Mouse (Mus musculus): Measurements from ENCODE around the gene S100a14.

- TF ChIP-seq ZNF384 (IDR thresholded peaks at IDR 0.05; ENCODE audit: low read depth, low read length) = no peak
- TF ChIP-seq MAFK (IDR thresholded peaks at IDR 0.05; ENCODE audit: borderline replicate concordance, low read depth, low read length) = no peak
- TF ChIP-seq CTCF (IDR thresholded peaks at IDR 0.05 in 2 of 3, conservative IDR thresholded peaks at IDR 0.05 in 1 of 3; ENCODE audit: control insufficient read depth in 1 of 3, insufficient read depth in 1 of 3, low read depth in 2 of 3, low read length in 3 of 3, poor library complexity in 1 of 3, severe bottlenecking in 1 of 3) = no peak
- no peak for TF ChIP-seq ETS1 (IDR thresholded peaks at IDR 0.05; ENCODE audit: low read depth, low read length)
- no peak for TF ChIP-seq POLR2A (IDR thresholded peaks at IDR 0.05; ENCODE audit: control insufficient read depth in 1 of 2, insufficient read depth in 1 of 2, low read depth in 1 of 2, low read length in 2 of 2, poor library complexity in 1 of 2)
- no peak for TF ChIP-seq TAL1 (IDR thresholded peaks at IDR 0.05; ENCODE audit: low read length)
- no peak for TF ChIP-seq TCF12 (IDR thresholded peaks at IDR 0.05; ENCODE audit: low read depth, low read length)
Measured at GRCm38 (mm10) chr3:90526076-90526475, 580 bp upstream of the S100a14 start.
